Mouse (Mus musculus) hindbrain, postnatal 0 days (tissue): ENCODE results near the gene Ptpru. TPM values are rescaled to one million over a fixed set of nuclear protein-coding genes. Genes with fewer than 3 reads are reported as not detected.

ENCODE experiments used
- ATAC-seq: fragments of 200-750 bp; cut with Nextera tagmentation; 2 replicates; pipeline ENCODE4 v1.8.0; 2017; ENCODE audit warnings: mild to moderate bottlenecking, moderate TSS enrichment, moderate library complexity
- DNase-seq: peaks from one replicate; pipeline ENCODE4 v3.0.0-alpha.2; 2015; ENCODE audit warnings: low spot score
- H3K27ac ChIP-seq: fragments of 300-500 bp; sonication (generic); 2 replicates; pipeline ENCODE4 v1.5.1; 2014; ENCODE audit warnings: mild to moderate bottlenecking
- H3K27me3 ChIP-seq: fragments of 300-500 bp; sonication (generic); 2 replicates; pipeline ENCODE4 v1.6.1; 2014; ENCODE audit warnings: low read length, mixed read lengths; ENCODE audit not compliant: insufficient read depth
- H3K36me3 ChIP-seq: fragments of 300-500 bp; sonication (generic); 2 replicates; pipeline ENCODE4 v1.6.1; 2014; ENCODE audit warnings: low read length, mixed read lengths; ENCODE audit not compliant: insufficient read depth
- H3K4me1 ChIP-seq: fragments of 300-500 bp; sonication (generic); 2 replicates; pipeline ENCODE4 v1.6.1; 2014; ENCODE audit warnings: antibody characterized with exemption, low read length, mixed read lengths; ENCODE audit not compliant: insufficient read depth
- H3K4me2 ChIP-seq: fragments of 300-500 bp; sonication (generic); 2 replicates; pipeline ENCODE4 v1.6.1; 2014; ENCODE audit warnings: low read depth, mild to moderate bottlenecking, low read length, moderate library complexity, mixed read lengths
- H3K4me3 ChIP-seq: fragments of 300-500 bp; sonication (generic); 2 replicates; pipeline ENCODE4 v1.5.1; 2014; ENCODE audit warnings: low read length
- H3K9ac ChIP-seq: fragments of 300-500 bp; sonication (generic); replicated peaks from 2 replicates; pipeline ENCODE4 v1.6.1; 2014; ENCODE audit warnings: mild to moderate bottlenecking, low read length, moderate library complexity, mixed read lengths
- H3K9me3 ChIP-seq: fragments of 300-500 bp; sonication (generic); 2 replicates; pipeline ENCODE4 v1.6.1; 2016; ENCODE audit warnings: low read length, mixed read lengths
- CTCF ChIP-seq: IDR thresholded peaks from 2 replicates; pipeline ENCODE4 v1.5.1; 2016; ENCODE audit warnings: antibody characterized with exemption, control low read depth, low read depth
- WGBS: fragments of 180-500 bp; shearing (Covaris S2); extraction: QIAGEN DNeasy Blood & Tissue Kit; methylation state at CpG from one replicate; pipeline ENCODE4 v1.1.7; 2014; 5-methylcytosine and 5-hydroxymethylcytosine counted together
- polyA plus RNA-seq: library from polyadenylated mRNA; unstranded; fragments of >200 nt; fragmentation: Nextera tagmentation; extraction: Ambion mirVana; gene quantifications from 2 replicates; pipeline ENCODE4 v1.2.1, GENCODE M21; 2015
- total RNA-seq: library from RNA; depleted of rRNA; stranded (reverse); fragments of >200 nt; gene quantifications from 2 replicates; pipeline ENCODE4 v1.2.3, GENCODE M21; 2014

Ptpru gene
- total and polyA plus RNA-seq, 2 experiments from 2014 or later: 20.0 to 35.9 TPM

GRCm38 (mm10) chr4:131854950-131855349 lies 16.9 kb upstream of the Ptpru start:
- DNase-seq: no peak
- Histone ChIP-seq H3K9ac (no peak overlapping the region), H3K4me2 (no peak overlapping the region), H3K4me1 (no peaks in the 10 kb centered on the region), H3K27me3 (no peaks in the 10 kb centered on the region), H3K27ac (no peak overlapping the region), H3K36me3 (peaks cover 11% of the 10 kb centered on the region; the same call in 1 of the 2 replicates), H3K4me3 (no peak overlapping the region), H3K9me3 (no peaks in the 10 kb centered on the region)
- WGBS: 85% methylated on average over 5 of the region's 5 CpGs
- ATAC-seq: no peak
- no peak for TF ChIP-seq CTCF

- Histone ChIP-seq H3K4me2 (no peak overlapping the region), H3K27me3 (no peaks in the 10 kb centered on the region), H3K9ac (0 out of 2 replicates have a peak overlapping the region, but pooled peaks have one; percentile 9), H3K9me3 (no peaks in the 10 kb centered on the region), H3K4me1 (no peaks in the 10 kb centered on the region), H3K27ac (peak overlapping the region; percentile 51; the same call in 1 of the 2 replicates), H3K4me3 (no peak overlapping the region), H3K36me3 (no peaks in the 10 kb centered on the region)
- no peak for TF ChIP-seq CTCF
- ATAC-seq: no peak
- peak; percentile 53 for DNase-seq
- WGBS: 16% methylated on average over 5 of the region's 5 CpGs
These were observed 12.0 kb upstream of the Ptpru start for GRCm38 (mm10) chr4:131849986-131850638.

- no peak overlapping the region for H3K4me2 ChIP-seq
- H3K27me3 ChIP-seq: no peaks in the 10 kb centered on the region
- H3K36me3 ChIP-seq: no peaks in the 10 kb centered on the region
- no peak for ATAC-seq
- H3K4me1 ChIP-seq: peaks cover 4% of the 10 kb centered on the region; the same call in 1 of the 2 replicates
- H3K27ac ChIP-seq: no peak overlapping the region
- DNase-seq: no peak
- H3K4me3 ChIP-seq: no peak overlapping the region
- TF ChIP-seq CTCF: no peak
- WGBS: 70% methylated on average over 6 of the region's 6 CpGs
- no peaks in the 10 kb centered on the region for H3K9me3 ChIP-seq
- no peak overlapping the region for H3K9ac ChIP-seq
These were observed 10.0 kb upstream of the Ptpru start for GRCm38 (mm10) chr4:131848082-131848481.

- Histone ChIP-seq H3K27me3 (0 out of 2 replicates have a peak, but pooled peaks cover 4% of the 10 kb centered on the region), H3K4me1 (peaks cover 4% of the 10 kb centered on the region; the same call in 1 of the 2 replicates), H3K4me2 (no peak overlapping the region), H3K27ac (no peak overlapping the region), H3K9me3 (no peaks in the 10 kb centered on the region), H3K4me3 (no peak overlapping the region), H3K36me3 (no peaks in the 10 kb centered on the region), H3K9ac (no peak overlapping the region)
- ATAC-seq (no peak), DNase-seq (no peak)
- TF ChIP-seq CTCF: no peak
- 84% methylated on average over 8 of the region's 8 CpGs for WGBS
These were observed 8.1 kb upstream of the Ptpru start for GRCm38 (mm10) chr4:131845991-131846778.

GRCm38 (mm10) chr4:131843290-131843743 lies 5.2 kb upstream of the Ptpru start, which contains the start of gene Mecr:
Mecr (plus strand) TSS chr4:131843470.
- 0% methylated on average over 37 of the region's 37 CpGs for WGBS
- peak; percentile 89 for ATAC-seq
- Histone ChIP-seq H3K4me1 (peaks cover 4% of the 10 kb centered on the region; the same call in 1 of the 2 replicates), H3K36me3 (no peaks in the 10 kb centered on the region), H3K27me3 (0 out of 2 replicates have a peak, but pooled peaks cover 4% of the 10 kb centered on the region), H3K27ac (0 out of 2 replicates have a peak within 1 kb of the TSS, but pooled peaks have one; percentile 27), H3K9me3 (no peaks in the 10 kb centered on the region), H3K4me2 (peak within 1 kb of the TSS; percentile 93), H3K4me3 (peak within 1 kb of the TSS; percentile 68), H3K9ac (peak within 1 kb of the TSS; percentile 67)
- peak; percentile 96 for DNase-seq
- no peak for TF ChIP-seq CTCF

- peak; percentile 52 for DNase-seq
These were observed 1.1 kb downstream of the Ptpru start for GRCm38 (mm10) chr4:131836891-131837491.

More at GRCm38 (mm10) chr4:131836891-131837491, 1.1 kb downstream of the Ptpru start:
- H3K36me3 ChIP-seq: no peaks in the 10 kb centered on the region
- H3K27ac ChIP-seq: no peak overlapping the region
- H3K9ac ChIP-seq: peak overlapping the region; percentile 65
- H3K4me1 ChIP-seq: no peaks in the 10 kb centered on the region
- ATAC-seq: no peak
- H3K9me3 ChIP-seq: no peaks in the 10 kb centered on the region
- TF ChIP-seq CTCF: no peak
- H3K4me3 ChIP-seq: peak overlapping the region; percentile 59
- 0 out of 2 replicates have a peak, but pooled peaks cover 2% of the 10 kb centered on the region for H3K27me3 ChIP-seq
- under 1% methylated on average over 71 of the region's 76 CpGs for WGBS
- H3K4me2 ChIP-seq: peak overlapping the region; percentile 99
